Mouse (Mus musculus): ENCODE data around the gene Vmn1r194. TPM values are rescaled to one million over a fixed set of nuclear protein-coding genes. Genes with fewer than 3 reads are reported as not detected.

The Vmn1r194 gene
- total and polyA plus RNA-seq, 3 experiments, result not detected

- Histone ChIP-seq H3K27me3 (ENCODE audit: control insufficient read depth in 1 of 2, insufficient read depth in 2 of 2, low read length in 2 of 2) (no peaks in the 10 kb centered on the region), H3K9ac (ENCODE audit: control insufficient read depth, low read depth, low read length, poor library complexity, severe bottlenecking) (no peak within 1 kb of the TSS), H3K4me1 (ENCODE audit: control insufficient read depth in 1 of 2, insufficient read depth in 2 of 2, low read length in 2 of 2) (no peaks in the 10 kb centered on the region), H3K9me3 (replicated peaks; ENCODE audit: insufficient read depth, low read length) (no peaks in the 10 kb centered on the region), H3K79me2 (ENCODE audit: control insufficient read depth, insufficient read depth, low read length, poor library complexity) (no peaks in the 10 kb centered on the region), H3K4me3 (ENCODE audit: control insufficient read depth in 1 of 2, insufficient read depth in 1 of 2, low read depth in 2 of 2, low read length in 2 of 2) (no peak within 1 kb of the TSS), H3K36me3 (ENCODE audit: control insufficient read depth in 1 of 2, insufficient read depth in 2 of 2, low read length in 2 of 2) (no peaks in the 10 kb centered on the region), H3K27ac (ENCODE audit: control insufficient read depth, low read depth, low read length) (no peak within 1 kb of the TSS)
- DNase-seq (ENCODE audit: low read depth, low spot score), result no peak
- TF ChIP-seq SMC3 (IDR thresholded peaks at IDR 0.05; ENCODE audit: low read depth, low read length), result no peak
- no peak for TF ChIP-seq MAZ (IDR thresholded peaks at IDR 0.05; ENCODE audit: low read depth, low read length)
- TF ChIP-seq JUND (IDR thresholded peaks at IDR 0.05; ENCODE audit: low read depth, low read length), result no peak
- no peak for TF ChIP-seq E2F4 (IDR thresholded peaks at IDR 0.05; ENCODE audit: borderline replicate concordance, low read depth, low read length)
- TF ChIP-seq UBTF (IDR thresholded peaks at IDR 0.05; ENCODE audit: borderline replicate concordance, insufficient read depth, low read depth, low read length), result no peak
- TF ChIP-seq TCF12 (IDR thresholded peaks at IDR 0.05; ENCODE audit: low read depth, low read length), result no peak
- TF ChIP-seq ELF1 (IDR thresholded peaks at IDR 0.05; ENCODE audit: low read depth, low read length), result no peak
- TF ChIP-seq EP300 (IDR thresholded peaks at IDR 0.05; ENCODE audit: low read depth in 1 of 2, low read length in 2 of 2), result no peak
- no peak for TF ChIP-seq ETS1 (IDR thresholded peaks at IDR 0.05; ENCODE audit: low read depth, low read length)
- no peak for TF ChIP-seq HCFC1 (IDR thresholded peaks at IDR 0.05; ENCODE audit: low read depth, low read length)
- no peak for TF ChIP-seq ZC3H11A (IDR thresholded peaks at IDR 0.05; ENCODE audit: low read depth, low read length)
Measured at GRCm38 (mm10) chr13:22289620-22290019, 45.6 kb downstream of the Vmn1r194 start, which contains the start of gene Vmn1r196. TSS of gene Vmn1r196 (plus strand) at chr13:22289920.

Other genes starting within 250 kb of the Vmn1r194 start
- not detected in 2 replicates for gene Prss16, start 234.5 kb upstream of the Vmn1r194 start, total RNA-seq (2012; rRNA removed)
- gene Prss16, start 234.5 kb upstream of the Vmn1r194 start, polyA plus RNA-seq (2012; ENCODE audit: insufficient read depth in 1 of 2, insufficient read length in 2 of 2, low read depth in 1 of 2, low replicate concordance in 2 of 2, missing spikeins in 1 of 2), result under 1 TPM in 1 of 2 experiments, not detected in 1; 0.47 TPM
- gene Hist1h2ah, start 208.6 kb upstream of the Vmn1r194 start, total RNA-seq (2012; rRNA removed), result 1,264 and 1,284 TPM in 2 replicates
- gene Hist1h2ah, start 208.6 kb upstream of the Vmn1r194 start, polyA plus RNA-seq (2012; ENCODE audit: insufficient read depth in 1 of 2, insufficient read length in 2 of 2, low read depth in 1 of 2, low replicate concordance in 2 of 2, missing spikeins in 1 of 2), result 1 to 10 TPM in 1 of 2 experiments, not detected in 1; 3.7 TPM
- 2,495 and 3,316 TPM in 2 replicates for gene Hist1h2bk, start 208.3 kb upstream of the Vmn1r194 start, total RNA-seq (2012; rRNA removed)
- gene Hist1h2bk, start 208.3 kb upstream of the Vmn1r194 start, polyA plus RNA-seq (2012; ENCODE audit: insufficient read depth in 1 of 2, insufficient read length in 2 of 2, low read depth in 1 of 2, low replicate concordance in 2 of 2, missing spikeins in 1 of 2), result 1 to 10 TPM in 1 of 2 experiments, not detected in 1; 5.7 TPM
- gene Hist1h4i, start 202.9 kb upstream of the Vmn1r194 start, total RNA-seq (2012; rRNA removed), result 1,065 and 1,370 TPM in 2 replicates
- 10 to 100 TPM in 1 of 2 experiments, not detected in 1; 10.4 TPM for gene Hist1h4i, start 202.9 kb upstream of the Vmn1r194 start, polyA plus RNA-seq (2012; ENCODE audit: insufficient read depth in 1 of 2, insufficient read length in 2 of 2, low read depth in 1 of 2, low replicate concordance in 2 of 2, missing spikeins in 1 of 2)
- 766 and 975 TPM in 2 replicates for gene Hist1h2ag, start 201.3 kb upstream of the Vmn1r194 start, total RNA-seq (2012; rRNA removed)
- gene Hist1h2ag, start 201.3 kb upstream of the Vmn1r194 start, polyA plus RNA-seq (2012; ENCODE audit: insufficient read depth in 1 of 2, insufficient read length in 2 of 2, low read depth in 1 of 2, low replicate concordance in 2 of 2, missing spikeins in 1 of 2), result 1 to 10 TPM in 1 of 2 experiments, not detected in 1; 5.9 TPM
- gene Hist1h2bj, start 201.0 kb upstream of the Vmn1r194 start, total RNA-seq (2012; rRNA removed), result 2,032 and 2,655 TPM in 2 replicates
- 1 to 10 TPM in 1 of 2 experiments, not detected in 1; 4.7 TPM for gene Hist1h2bj, start 201.0 kb upstream of the Vmn1r194 start, polyA plus RNA-seq (2012; ENCODE audit: insufficient read depth in 1 of 2, insufficient read length in 2 of 2, low read depth in 1 of 2, low replicate concordance in 2 of 2, missing spikeins in 1 of 2)
- gene Vmn1r188, start 159.8 kb upstream of the Vmn1r194 start, total RNA-seq (2012; rRNA removed), result not detected in 2 replicates
- gene Vmn1r188, start 159.8 kb upstream of the Vmn1r194 start, polyA plus RNA-seq (2012; ENCODE audit: insufficient read depth in 1 of 2, insufficient read length in 2 of 2, low read depth in 1 of 2, low replicate concordance in 2 of 2, missing spikeins in 1 of 2), result not detected
- gene Vmn1r189, start 138.4 kb upstream of the Vmn1r194 start, total RNA-seq (2012; rRNA removed), result not detected in 2 replicates
- not detected for gene Vmn1r189, start 138.4 kb upstream of the Vmn1r194 start, polyA plus RNA-seq (2012; ENCODE audit: insufficient read depth in 1 of 2, insufficient read length in 2 of 2, low read depth in 1 of 2, low replicate concordance in 2 of 2, missing spikeins in 1 of 2)
- not detected in 2 replicates for gene Vmn1r191, start 60.2 kb upstream of the Vmn1r194 start, total RNA-seq (2012; rRNA removed)
- gene Vmn1r191, start 60.2 kb upstream of the Vmn1r194 start, polyA plus RNA-seq (2012; ENCODE audit: insufficient read depth in 1 of 2, insufficient read length in 2 of 2, low read depth in 1 of 2, low replicate concordance in 2 of 2, missing spikeins in 1 of 2), result not detected
- not detected in 2 replicates for gene Vmn1r192, start 53.1 kb upstream of the Vmn1r194 start, total RNA-seq (2012; rRNA removed)
- not detected for gene Vmn1r192, start 53.1 kb upstream of the Vmn1r194 start, polyA plus RNA-seq (2012; ENCODE audit: insufficient read depth in 1 of 2, insufficient read length in 2 of 2, low read depth in 1 of 2, low replicate concordance in 2 of 2, missing spikeins in 1 of 2)
- gene Vmn1r193, start 21.1 kb upstream of the Vmn1r194 start, total RNA-seq (2012; rRNA removed), result not detected in 2 replicates
- not detected for gene Vmn1r193, start 21.1 kb upstream of the Vmn1r194 start, polyA plus RNA-seq (2012; ENCODE audit: insufficient read depth in 1 of 2, insufficient read length in 2 of 2, low read depth in 1 of 2, low replicate concordance in 2 of 2, missing spikeins in 1 of 2)
- gene Vmn1r195, start 26.3 kb downstream of the Vmn1r194 start, total RNA-seq (2012; rRNA removed), result not detected in 2 replicates
- gene Vmn1r195, start 26.3 kb downstream of the Vmn1r194 start, polyA plus RNA-seq (2012; ENCODE audit: insufficient read depth in 1 of 2, insufficient read length in 2 of 2, low read depth in 1 of 2, low replicate concordance in 2 of 2, missing spikeins in 1 of 2), result not detected
- gene Vmn1r196, start 45.7 kb downstream of the Vmn1r194 start, total RNA-seq (2012; rRNA removed), result 0.03 TPM in 1 of 2 replicates, not detected in the other
- gene Vmn1r196, start 45.7 kb downstream of the Vmn1r194 start, polyA plus RNA-seq (2012; ENCODE audit: insufficient read depth in 1 of 2, insufficient read length in 2 of 2, low read depth in 1 of 2, low replicate concordance in 2 of 2, missing spikeins in 1 of 2), result not detected
- not detected in 2 replicates for gene Vmn1r197, start 80.4 kb downstream of the Vmn1r194 start, total RNA-seq (2012; rRNA removed)
- gene Vmn1r197, start 80.4 kb downstream of the Vmn1r194 start, polyA plus RNA-seq (2012; ENCODE audit: insufficient read depth in 1 of 2, insufficient read length in 2 of 2, low read depth in 1 of 2, low replicate concordance in 2 of 2, missing spikeins in 1 of 2), result not detected
- gene Vmn1r198, start 106.1 kb downstream of the Vmn1r194 start, total RNA-seq (2012; rRNA removed), result not detected in 2 replicates
- not detected for gene Vmn1r198, start 106.1 kb downstream of the Vmn1r194 start, polyA plus RNA-seq (2012; ENCODE audit: insufficient read depth in 1 of 2, insufficient read length in 2 of 2, low read depth in 1 of 2, low replicate concordance in 2 of 2, missing spikeins in 1 of 2)
- gene Vmn1r199, start 135.6 kb downstream of the Vmn1r194 start, total RNA-seq (2012; rRNA removed), result not detected in 2 replicates
- gene Vmn1r199, start 135.6 kb downstream of the Vmn1r194 start, polyA plus RNA-seq (2012; ENCODE audit: insufficient read depth in 1 of 2, insufficient read length in 2 of 2, low read depth in 1 of 2, low replicate concordance in 2 of 2, missing spikeins in 1 of 2), result not detected
- not detected in 2 replicates for gene Vmn1r200, start 146.2 kb downstream of the Vmn1r194 start, total RNA-seq (2012; rRNA removed)
- not detected for gene Vmn1r200, start 146.2 kb downstream of the Vmn1r194 start, polyA plus RNA-seq (2012; ENCODE audit: insufficient read depth in 1 of 2, insufficient read length in 2 of 2, low read depth in 1 of 2, low replicate concordance in 2 of 2, missing spikeins in 1 of 2)
- gene Vmn1r201, start 227.7 kb downstream of the Vmn1r194 start, total RNA-seq (2012; rRNA removed), result not detected in 2 replicates
- not detected for gene Vmn1r201, start 227.7 kb downstream of the Vmn1r194 start, polyA plus RNA-seq (2012; ENCODE audit: insufficient read depth in 1 of 2, insufficient read length in 2 of 2, low read depth in 1 of 2, low replicate concordance in 2 of 2, missing spikeins in 1 of 2)